Mouse (Mus musculus): ENCODE measurements around the gene Psmb3.
"Not testable (repeated sequence)": the region's sequence is repeated elsewhere in the genome, so short reads cannot be mapped to it uniquely, and the experiment has no call there.

- TF ChIP-seq NRF1 (IDR thresholded peaks at IDR 0.05; ENCODE audit: low read depth, low read length); EP300 (IDR thresholded peaks at IDR 0.05; ENCODE audit: low read length); POLR2A (IDR thresholded peaks at IDR 0.05; ENCODE audit: low read depth, low read length); TCF12 (IDR thresholded peaks at IDR 0.05; ENCODE audit: low read depth, low read length); UBTF (IDR thresholded peaks at IDR 0.05; ENCODE audit: low read depth, low read length); ZKSCAN1 (IDR thresholded peaks at IDR 0.05; ENCODE audit: borderline replicate concordance, low read depth, low read length); SMC3 (IDR thresholded peaks at IDR 0.05; ENCODE audit: low read depth, low read length); E2F4 (IDR thresholded peaks at IDR 0.05; ENCODE audit: insufficient replicate concordance, low read depth, low read length); POLR2AphosphoS2 (IDR thresholded peaks at IDR 0.05; ENCODE audit: low read depth, low read length); SIN3A (IDR thresholded peaks at IDR 0.05; ENCODE audit: low read length); MXI1 (IDR thresholded peaks at IDR 0.05; ENCODE audit: low read depth, low read length): not testable (repeated sequence)
- TF ChIP-seq CTCF (conservative IDR thresholded peaks at IDR 0.05 in 1 of 2, IDR thresholded peaks at IDR 0.05 in 1 of 2; ENCODE audit: low read depth in 2 of 2, low read length in 2 of 2): peak in 1 of 2 experiments; percentile 42; a peak in 2 of 4 replicates
Observed at GRCm38 (mm10) chr11:97710067-97710466, 6.9 kb downstream of the Psmb3 start.

Measured in CH12.LX (cell line).